Mouse (Mus musculus) G1E-ER4 (cell line): ENCODE data around the gene Pcdh8. TPM values are rescaled to one million over a fixed set of nuclear protein-coding genes. Genes with fewer than 3 reads are reported as not detected.

Experiments used
- GATA1 ChIP-seq: IDR thresholded peaks from one replicate; pipeline ENCODE4 v1.8.0; 2012; ENCODE audit warnings: low read length, inconsistent platforms
- polyA plus RNA-seq: library from polyadenylated mRNA; stranded (reverse); fragments of >175 nt; gene quantifications from 2 replicates; pipeline ENCODE4 v1.2.3, GENCODE M21; 2012

Gene Pcdh8
- polyA plus RNA-seq, 1 experiment, result not detected

DNA sequence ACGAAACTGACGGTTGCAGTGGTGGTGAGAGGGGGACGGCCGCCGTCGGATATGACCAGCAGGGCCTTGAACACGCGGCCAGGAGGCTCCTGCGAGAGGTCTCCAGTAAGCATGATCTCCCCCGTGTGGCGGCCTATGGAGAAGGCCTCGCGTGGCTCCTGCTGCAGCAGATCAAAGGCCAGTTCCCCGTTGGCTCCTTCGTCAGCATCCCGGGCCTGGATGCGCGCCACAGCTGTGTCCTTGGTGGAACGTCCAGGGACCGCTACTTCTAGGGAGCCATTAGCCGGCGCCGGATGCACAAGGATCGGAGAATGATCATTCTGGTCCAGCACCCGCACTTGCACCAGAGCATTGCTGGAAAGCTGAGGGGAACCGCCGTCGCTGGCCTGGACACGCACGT, 2.1 kb downstream of the Pcdh8 start:
- TF ChIP-seq GATA1, result no peak

DNA sequence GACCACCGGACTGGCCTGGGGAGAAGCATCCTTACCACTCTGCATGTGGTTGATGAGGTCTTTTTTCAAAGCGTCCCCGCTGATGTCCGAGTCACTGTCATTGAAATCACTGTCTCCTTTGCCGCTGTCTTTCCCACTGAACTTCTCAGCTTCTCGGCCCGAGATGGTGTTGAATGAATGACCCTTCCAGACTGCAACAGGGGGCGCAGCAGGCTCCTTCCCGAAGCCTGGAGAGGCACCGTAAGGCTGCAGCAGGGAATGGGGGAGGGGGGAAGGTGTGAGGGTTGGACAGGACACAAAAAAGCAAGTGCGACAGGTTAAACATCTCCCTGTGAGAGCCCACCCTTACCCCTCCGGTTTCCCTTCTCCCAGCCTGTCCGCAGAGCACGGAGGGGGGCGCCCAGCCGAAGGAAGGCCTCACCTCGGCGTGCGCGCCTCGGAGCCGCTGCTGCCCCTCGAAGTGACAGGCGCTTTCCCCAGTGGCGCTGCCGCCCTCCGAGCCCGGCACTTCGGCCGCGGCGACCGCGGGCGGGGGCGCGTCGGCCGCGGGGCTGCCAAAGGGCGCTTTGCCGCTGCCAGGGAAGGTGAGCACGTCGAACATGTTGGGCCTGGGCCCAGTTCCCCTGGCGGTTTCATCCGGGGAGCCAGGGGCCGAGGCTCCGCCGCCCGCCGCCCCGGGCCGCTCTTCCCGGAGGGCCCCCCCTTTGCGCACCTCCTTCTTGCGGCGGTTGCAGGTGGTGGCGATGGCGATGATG, 2.9 kb downstream of the Pcdh8 start:
- no peak for TF ChIP-seq GATA1

DNA sequence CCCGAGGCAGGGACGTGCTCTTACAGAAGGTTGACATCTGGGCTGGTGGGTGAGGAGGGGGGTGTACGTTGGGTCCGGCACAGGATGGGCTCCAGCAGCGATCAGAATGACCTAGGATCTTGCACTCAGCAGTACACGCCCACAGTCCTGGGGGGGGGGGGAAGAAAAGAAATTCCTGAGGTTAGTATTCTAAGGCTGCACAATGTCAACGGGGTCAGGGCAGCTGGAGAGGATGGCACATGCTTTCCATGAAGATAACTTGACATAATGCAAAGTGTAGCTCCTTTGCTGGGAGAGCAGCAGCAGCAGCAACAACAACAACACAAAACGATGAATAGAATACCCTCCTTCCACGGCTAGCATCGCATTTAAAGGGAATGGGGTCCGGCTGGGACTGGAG, 3.5 kb downstream of the Pcdh8 start:
- no peak for TF ChIP-seq GATA1

DNA sequence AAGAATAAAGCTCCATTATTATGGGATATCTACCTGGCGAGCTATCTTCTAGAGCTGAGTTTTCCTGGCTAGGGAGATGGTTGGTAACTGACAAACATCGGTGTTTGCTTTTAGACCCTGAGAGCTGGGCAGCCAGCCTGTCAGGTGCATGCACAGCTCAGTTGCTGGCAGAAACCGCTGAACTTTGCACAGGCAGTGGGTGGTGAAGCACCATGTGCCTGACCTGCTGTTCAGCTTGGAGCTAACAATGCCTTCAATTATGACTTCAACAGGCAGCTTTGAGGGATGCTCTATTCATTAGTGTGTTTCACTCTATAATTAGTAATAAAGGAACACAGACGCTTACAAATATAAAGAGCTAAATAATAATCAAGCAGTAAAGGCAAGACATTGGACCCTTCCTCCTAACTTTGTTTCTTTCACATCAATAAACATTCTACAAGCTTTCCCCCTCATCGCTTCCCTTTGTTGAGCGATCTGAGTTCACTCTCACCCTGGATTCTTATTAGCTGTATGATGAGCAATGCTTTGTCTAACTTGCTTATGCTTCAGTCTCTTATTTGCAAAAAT, 5.8 kb downstream of the Pcdh8 start:
- no peak for TF ChIP-seq GATA1

DNA sequence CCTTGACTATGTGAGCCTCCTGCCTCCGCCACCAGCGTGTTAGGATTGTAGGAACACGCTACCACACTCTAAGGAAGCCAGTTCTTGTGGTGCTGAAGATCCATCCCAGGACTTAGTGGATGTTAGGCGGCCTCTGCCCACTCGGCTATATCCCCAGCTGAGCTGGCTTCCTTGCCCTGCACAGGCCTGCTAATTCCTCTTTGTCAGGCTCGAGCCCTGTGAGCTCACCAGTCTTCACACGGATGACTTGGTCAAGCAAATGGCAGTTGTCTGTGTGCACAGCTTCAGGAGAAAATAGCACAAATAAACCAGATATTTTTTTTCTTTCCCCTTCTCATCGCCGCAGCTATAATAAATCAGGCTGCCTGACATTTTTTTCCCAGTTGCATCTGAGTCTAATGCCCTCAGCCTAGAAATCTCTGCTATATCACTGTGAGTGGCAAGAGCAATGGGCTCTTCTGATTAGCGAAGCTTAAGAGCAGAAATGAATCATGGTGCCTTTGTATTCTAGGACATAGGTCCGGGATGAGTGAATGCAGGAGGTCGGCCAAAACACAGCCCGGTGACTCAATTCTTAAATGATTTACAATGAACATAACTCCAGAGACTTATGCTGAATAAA, 16.4 kb downstream of the Pcdh8 start:
- TF ChIP-seq GATA1, result no peak

DNA sequence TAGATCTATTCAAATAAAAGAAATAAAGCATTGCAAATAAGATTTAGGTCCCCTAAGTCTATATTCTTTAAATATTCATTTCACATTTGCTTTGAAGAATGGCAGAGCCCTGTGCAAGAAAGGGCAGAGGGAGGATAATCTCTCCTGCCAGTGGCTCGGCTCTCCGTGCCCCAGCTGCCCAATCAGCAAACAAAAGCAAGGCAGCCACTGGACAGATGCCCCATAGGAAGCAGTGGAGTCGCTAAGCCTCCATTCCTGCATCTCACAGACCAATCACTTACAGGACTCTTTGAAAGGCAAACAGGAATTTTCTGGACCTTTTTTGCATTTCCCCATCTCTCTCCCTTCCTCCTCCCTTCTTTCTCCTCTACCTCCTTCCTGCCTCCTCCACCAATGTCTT, 17.0 kb downstream of the Pcdh8 start:
- no peak for TF ChIP-seq GATA1

DNA sequence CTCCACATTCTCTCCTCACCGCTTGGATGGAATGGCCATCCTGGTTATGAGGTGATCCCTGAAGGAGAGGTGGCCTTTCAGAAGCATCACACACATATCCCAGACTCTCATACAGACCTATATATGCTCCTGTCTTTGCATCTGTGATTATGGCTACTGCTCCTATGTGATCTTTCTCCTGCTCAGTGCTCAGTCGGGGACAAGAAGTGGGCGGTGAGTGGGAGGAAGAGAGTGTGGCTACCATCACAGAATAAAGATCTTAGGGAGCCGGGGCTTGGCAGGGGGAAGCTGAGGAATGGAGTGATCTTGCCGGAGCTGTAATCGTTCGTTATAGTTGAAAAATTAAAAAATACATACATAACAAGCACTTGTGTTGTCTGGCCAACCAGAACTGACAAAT, 17.4 kb downstream of the Pcdh8 start:
- TF ChIP-seq GATA1, result no peak

DNA sequence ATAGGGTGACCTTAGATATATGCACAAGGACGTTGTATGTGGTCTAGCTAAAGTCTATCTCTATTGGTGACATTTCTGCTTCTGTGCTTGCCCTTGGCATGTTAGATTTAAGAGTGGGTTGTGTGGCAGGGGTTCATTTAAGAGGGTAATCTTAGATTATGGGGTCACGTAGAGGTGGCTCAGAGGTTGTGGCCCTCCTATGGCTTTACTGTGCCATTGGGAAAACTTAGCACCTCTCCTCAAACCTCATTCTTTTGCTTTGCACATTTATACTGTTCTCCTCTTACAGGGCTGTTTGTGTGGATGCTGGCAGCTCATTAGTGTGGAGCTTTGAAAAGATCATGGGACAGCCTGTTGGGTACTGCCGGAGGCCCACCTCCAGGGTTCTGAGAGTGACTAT, 30.6 kb downstream of the Pcdh8 start:
- no peak for TF ChIP-seq GATA1

DNA sequence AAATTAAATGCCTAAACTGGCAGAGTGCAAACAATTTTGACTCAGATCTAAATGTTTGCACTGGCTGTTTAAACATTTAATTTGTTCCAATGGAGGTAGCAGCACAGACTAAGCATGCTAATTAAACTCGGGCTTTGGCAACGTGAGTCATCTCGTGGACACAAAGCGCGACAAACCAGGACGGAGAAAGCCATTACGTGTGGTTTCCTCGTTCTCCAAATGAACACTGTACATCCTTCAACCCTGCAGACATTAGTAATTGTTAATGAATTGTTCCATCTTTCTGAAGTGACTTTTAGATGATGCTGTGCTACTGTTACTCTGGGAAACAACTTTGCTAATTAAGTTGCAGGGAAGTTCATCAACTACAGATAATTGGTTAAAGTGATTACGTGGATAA, 32.7 kb downstream of the Pcdh8 start:
- no peak for TF ChIP-seq GATA1

DNA sequence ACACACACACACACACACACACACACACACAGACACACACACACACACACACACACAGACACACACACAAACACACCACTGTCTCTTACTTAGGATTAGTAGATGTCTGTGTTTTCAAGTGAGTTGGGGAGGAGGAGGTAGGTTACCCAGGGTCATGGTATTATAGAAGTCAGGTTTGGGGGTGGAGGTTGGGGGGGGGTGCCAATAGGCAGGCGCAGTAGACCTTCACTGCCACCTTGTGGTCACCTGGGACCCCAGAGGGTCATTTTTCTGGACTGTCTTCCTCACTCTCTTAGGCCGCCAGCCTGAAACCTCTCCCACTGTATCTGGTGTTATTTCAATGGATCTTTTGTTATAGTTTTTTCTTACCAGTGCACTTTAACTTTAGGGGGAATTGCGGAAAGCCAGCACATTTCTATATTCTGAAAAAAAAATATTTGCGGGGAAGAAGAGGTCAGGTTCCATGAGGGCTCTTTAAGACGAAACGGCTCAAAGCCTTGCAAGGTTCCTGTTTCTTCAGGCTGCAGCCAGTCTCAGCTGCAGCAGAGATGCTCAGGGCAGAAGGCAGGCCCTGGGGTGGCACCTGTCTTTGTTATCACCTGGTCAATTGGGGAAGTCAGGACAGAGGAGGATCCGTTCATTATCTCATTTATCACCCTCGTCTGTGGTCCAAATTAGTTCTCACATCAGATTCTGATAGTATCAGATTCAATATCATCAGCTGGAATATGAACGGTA, 33.3 kb downstream of the Pcdh8 start:
- TF ChIP-seq GATA1, result no peak

DNA sequence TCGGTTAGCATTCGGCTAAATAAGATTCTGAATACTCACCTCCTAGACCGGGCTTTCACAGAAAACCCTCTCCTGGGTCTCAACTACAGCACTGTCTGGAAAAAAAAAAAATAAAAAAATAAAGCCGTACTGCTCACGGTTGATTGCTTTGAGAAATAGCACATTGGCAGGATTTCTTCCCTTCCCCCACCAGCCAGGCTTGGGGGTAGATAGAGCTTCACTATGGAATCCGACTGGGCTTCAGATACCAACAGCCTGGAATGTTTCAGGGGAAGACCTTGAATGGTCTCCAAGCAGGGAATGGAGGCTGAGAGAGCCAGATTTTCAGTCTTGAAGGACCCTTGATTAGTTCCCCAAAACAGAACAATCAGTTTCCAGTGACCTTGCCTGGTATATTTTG, 34.3 kb downstream of the Pcdh8 start:
- no peak for TF ChIP-seq GATA1

DNA sequence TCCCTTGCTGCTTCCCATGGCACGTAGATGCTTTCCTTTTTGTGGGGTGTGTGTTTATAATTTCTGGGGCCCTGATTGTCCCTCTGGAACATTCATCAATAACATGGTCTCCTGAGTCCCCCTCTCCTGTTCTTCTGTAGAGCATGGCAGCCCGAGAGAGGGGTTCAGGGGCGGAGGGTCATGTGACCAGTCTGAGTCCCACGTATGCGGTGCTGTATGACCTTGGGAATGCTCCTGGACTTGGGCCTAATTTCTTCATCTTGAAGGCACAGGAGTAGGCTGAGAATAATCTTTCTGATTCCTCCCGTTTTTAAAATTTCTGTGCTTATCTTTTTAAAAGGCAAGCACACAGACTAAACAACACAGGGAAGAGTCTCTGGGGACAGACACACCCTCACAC, 37.6 kb downstream of the Pcdh8 start:
- no peak for TF ChIP-seq GATA1

DNA sequence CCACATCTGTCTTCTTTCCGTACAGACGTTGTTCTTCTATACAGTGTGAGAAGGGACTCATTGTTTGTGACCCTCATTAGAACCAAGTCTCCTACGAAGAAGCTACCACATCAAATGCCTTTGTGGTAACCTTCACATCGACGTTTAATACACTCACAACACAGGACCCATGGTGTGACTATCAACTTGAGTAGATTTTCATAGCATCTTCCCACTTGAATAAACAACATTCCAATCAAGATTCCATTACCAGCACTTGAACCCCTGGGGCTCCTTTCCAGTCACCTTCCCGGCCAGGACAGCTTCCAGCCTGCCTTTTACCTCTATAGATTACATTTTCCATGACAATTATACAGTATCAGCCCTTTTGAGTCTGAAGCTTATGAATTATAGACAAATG, 42.3 kb downstream of the Pcdh8 start:
- TF ChIP-seq GATA1, result no peak

DNA sequence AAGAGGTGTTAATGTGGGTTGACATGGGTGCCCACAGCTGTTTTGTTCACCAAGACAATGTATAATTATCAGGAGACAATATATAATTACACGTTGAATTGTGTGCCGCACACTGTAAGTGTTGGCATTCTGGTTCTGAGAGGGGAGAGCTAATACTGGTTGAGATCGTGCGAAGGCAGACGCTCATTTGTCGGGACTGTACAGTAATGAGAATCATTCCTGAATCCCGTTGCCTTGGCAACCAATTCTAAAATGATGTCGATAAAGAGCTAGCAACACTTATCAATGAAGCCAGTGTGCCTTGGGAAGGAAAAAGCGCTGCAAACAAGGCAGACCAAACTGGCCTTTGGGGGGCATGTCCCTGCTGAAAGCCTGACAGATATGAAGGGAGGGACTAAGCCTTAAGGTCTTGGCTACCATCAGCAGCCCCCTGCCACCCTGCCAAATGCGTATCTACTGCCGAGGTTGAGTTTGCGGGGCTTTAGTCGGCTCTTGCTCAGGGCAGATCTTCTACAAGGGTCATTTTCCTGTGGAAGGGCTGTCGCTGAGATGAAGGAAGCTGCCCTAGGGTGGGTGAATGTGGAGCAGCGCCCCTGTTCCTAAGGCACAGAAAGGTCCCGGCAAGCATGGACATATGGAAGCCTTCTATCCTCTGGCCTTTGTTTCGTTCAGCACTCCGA, 47.0 kb downstream of the Pcdh8 start:
- TF ChIP-seq GATA1, result no peak

DNA sequence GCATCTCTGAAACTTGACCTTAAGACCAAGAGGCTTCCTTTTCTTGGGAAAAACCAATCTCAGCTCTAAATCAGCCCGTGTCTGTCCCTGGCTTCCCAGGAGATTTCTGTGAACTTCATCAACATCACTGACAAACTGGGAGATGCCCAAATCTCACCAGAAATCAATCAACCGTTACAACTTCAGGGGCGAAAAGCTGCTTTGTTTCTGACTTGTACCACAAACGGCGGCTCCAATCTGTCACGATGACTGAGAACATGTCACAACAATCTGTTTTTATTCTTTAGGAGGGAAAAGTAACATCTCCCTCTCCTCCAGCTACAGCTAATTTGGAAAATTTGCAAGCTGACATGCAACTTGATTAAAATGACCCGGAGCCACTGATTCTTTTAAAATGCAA, 48.9 kb downstream of the Pcdh8 start:
- TF ChIP-seq GATA1, result no peak

Other genes starting within 250 kb of the Pcdh8 start
- 1.8 and 2.0 TPM in 2 replicates for gene Sugt1, start 183.6 kb downstream of the Pcdh8 start, polyA plus RNA-seq
- gene Cnmd, start 109.1 kb downstream of the Pcdh8 start, polyA plus RNA-seq, result not detected in 2 replicates
- not detected in 2 replicates for gene Olfm4, start 212.8 kb upstream of the Pcdh8 start, polyA plus RNA-seq